Mouse (Mus musculus): ENCODE measurements at regions not wholly inside any gene's neighbourhood (a gene's known extent, or its start where the extent isn't known, plus 50 kb on each side); places are given as distances from the start of the nearest gene placed in this dataset.
"Not testable (repeated sequence)": the region's sequence is repeated elsewhere in the genome, so short reads cannot be mapped to it uniquely, and the experiment has no call there.

- DNase-seq (ENCODE audit: low spot score in 2 of 2), result peak; percentile 19 to 31
Measured at GRCm38 (mm10) chr14:110934816-110935215, 179.9 kb upstream of the Slitrk6 start.

GRCm38 (mm10) chr14:110921989-110922388 lies 167.0 kb upstream of the Slitrk6 start:
- no peak for DNase-seq (ENCODE audit: low spot score in 2 of 2)

GRCm38 (mm10) chr14:110913341-110913740 lies 158.4 kb upstream of the Slitrk6 start:
- no peak for DNase-seq (ENCODE audit: low spot score in 2 of 2)

GRCm38 (mm10) chr14:110892865-110893264 lies 137.9 kb upstream of the Slitrk6 start:
- no peak for DNase-seq (ENCODE audit: low spot score in 2 of 2)

- no peak for DNase-seq (ENCODE audit: low spot score in 2 of 2)
Measured at GRCm38 (mm10) chr14:110871339-110871738, 116.4 kb upstream of the Slitrk6 start.

- DNase-seq (ENCODE audit: low spot score in 2 of 2), result no peak
Measured at GRCm38 (mm10) chr14:110824642-110825041, 69.7 kb upstream of the Slitrk6 start.

- DNase-seq (ENCODE audit: low spot score in 2 of 2), result not testable (repeated sequence)
Measured at GRCm38 (mm10) chr14:110822174-110822573, 67.2 kb upstream of the Slitrk6 start.
